Mouse (Mus musculus) midbrain, embryonic 12.5 days (tissue): Measurements from ENCODE around the gene Gm17409. TPM values are rescaled to one million over a fixed set of nuclear protein-coding genes. Genes with fewer than 3 reads are reported as not detected.

ENCODE experiments used
- ATAC-seq: fragments of 200-750 bp; cut with Nextera tagmentation; 2 replicates; pipeline ENCODE4 v1.8.0; 2017; ENCODE audit warnings: low read depth, moderate TSS enrichment, moderate library complexity; ENCODE audit not compliant: low FRiP score
- H3K27ac ChIP-seq: fragments of 300-500 bp; sonication (generic); replicated peaks from 2 replicates; pipeline ENCODE4 v1.5.1; 2016; ENCODE audit warnings: mild to moderate bottlenecking
- H3K27me3 ChIP-seq: fragments of 300-500 bp; sonication (generic); 2 replicates; pipeline ENCODE4 v1.6.1; 2016; ENCODE audit warnings: mild to moderate bottlenecking
- H3K36me3 ChIP-seq: fragments of 300-500 bp; sonication (generic); 2 replicates; pipeline ENCODE4 v1.6.1; 2016
- H3K4me1 ChIP-seq: fragments of 300-500 bp; sonication (generic); 2 replicates; pipeline ENCODE4 v1.6.1; 2016
- H3K4me2 ChIP-seq: fragments of 300-500 bp; sonication (generic); replicated peaks from 2 replicates; pipeline ENCODE4 v1.6.1; 2016; ENCODE audit warnings: mild to moderate bottlenecking, moderate library complexity
- H3K4me3 ChIP-seq: fragments of 300-500 bp; sonication (generic); 2 replicates; pipeline ENCODE4 v1.5.1; 2016; ENCODE audit warnings: mild to moderate bottlenecking
- H3K9ac ChIP-seq: fragments of 300-500 bp; sonication (generic); replicated peaks from 2 replicates; pipeline ENCODE4 v1.6.1; 2016; ENCODE audit warnings: mild to moderate bottlenecking, moderate library complexity
- H3K9me3 ChIP-seq: fragments of 300-500 bp; sonication (generic); 2 replicates; pipeline ENCODE4 v1.6.1; 2016; ENCODE audit warnings: mild to moderate bottlenecking
- WGBS: fragments of 180-500 bp; shearing (Covaris S2); methylation state at CpG from one replicate; pipeline ENCODE4 v1.1.7; 2016; 5-methylcytosine and 5-hydroxymethylcytosine counted together
- polyA plus RNA-seq: library from polyadenylated mRNA; unstranded; fragments of >200 nt; fragmentation: Nextera tagmentation; extraction: Ambion mirVana; gene quantifications from 2 replicates; pipeline ENCODE4 v1.2.1, GENCODE M21; 2016

Gene Gm17409
- polyA plus RNA-seq, 1 experiment from 2014 or later, result not detected

DNA sequence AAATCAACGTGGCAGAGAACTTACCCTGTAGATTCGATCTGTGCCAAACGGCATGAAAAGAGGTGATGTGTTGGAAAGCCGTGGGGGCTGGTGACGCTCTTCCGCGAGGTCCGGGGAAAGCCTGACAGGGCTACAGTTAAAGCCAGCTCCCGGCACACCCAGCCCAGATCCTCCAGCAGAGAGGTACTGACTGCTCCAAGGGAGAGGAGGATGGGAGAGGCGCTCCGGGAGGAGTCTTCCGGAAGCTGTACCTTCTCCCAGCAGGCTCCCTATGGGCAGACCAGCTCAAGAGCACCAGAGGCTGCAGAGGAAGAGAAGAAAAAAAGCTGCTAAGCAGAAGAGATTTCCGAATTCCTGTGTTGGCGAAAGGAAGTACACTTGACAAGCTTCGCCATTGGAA, 46.1 kb downstream of the Gm17409 start:
- no peaks in the 10 kb centered on the region for H3K36me3 ChIP-seq
- no peaks in the 10 kb centered on the region for H3K9me3 ChIP-seq
- H3K27me3 ChIP-seq, result no peaks in the 10 kb centered on the region
- H3K4me2 ChIP-seq, result no peak overlapping the region
- no peaks in the 10 kb centered on the region for H3K4me1 ChIP-seq
- no peak overlapping the region for H3K9ac ChIP-seq
- no peak overlapping the region for H3K4me3 ChIP-seq
- ATAC-seq, result no peak
- WGBS, result 61% methylated on average over 15 of the region's 15 CpGs
- H3K27ac ChIP-seq, result no peak overlapping the region

DNA sequence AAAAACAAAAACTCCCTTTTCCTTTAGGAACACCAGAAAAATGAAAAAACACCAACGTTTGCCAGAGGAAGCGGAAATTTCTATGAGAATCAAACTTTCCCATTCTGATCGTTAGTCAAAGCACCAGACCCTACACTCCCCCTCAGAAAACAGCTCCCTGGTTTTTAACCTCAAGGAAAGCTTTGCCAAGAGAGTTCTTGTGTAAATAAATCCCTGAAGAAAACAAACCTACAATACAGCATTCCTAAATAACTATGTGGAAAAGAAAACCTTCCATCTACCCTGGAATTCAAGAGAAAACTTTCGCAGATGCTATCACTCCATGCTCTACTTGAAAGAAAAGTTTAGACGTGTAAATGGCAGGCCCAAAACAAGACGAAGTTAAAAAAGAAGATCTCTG, 47.0 kb downstream of the Gm17409 start:
- Histone ChIP-seq H3K4me3 (no peak overlapping the region), H3K36me3 (no peaks in the 10 kb centered on the region), H3K4me1 (no peaks in the 10 kb centered on the region), H3K27ac (no peak overlapping the region), H3K27me3 (no peaks in the 10 kb centered on the region), H3K9me3 (no peaks in the 10 kb centered on the region), H3K4me2 (no peak overlapping the region), H3K9ac (no peak overlapping the region)
- ATAC-seq, result no peak
- WGBS, result 82% methylated on average over 6 of the region's 6 CpGs

DNA sequence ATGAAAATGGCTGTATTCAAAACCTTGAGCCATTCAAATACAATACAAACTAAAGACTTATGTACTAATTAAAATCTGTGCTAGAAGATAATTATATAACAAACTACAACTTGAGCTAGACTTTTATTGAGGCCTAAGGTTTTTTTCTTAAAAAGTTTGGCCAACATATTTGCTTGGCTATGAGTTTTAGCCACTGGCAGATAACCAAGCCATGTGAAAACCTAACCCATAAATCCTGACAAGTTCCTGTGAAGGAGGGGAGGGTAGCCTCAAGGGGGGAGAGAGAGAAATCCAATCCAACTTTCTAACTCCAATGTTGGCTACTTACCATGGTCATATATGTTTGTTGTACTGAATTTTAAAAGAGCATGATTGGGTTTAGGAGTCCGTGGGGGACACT, 48.6 kb downstream of the Gm17409 start:
- no peak for ATAC-seq
- 86% methylated on average over 1 of the region's 1 CpGs for WGBS
- no peak overlapping the region for H3K4me3 ChIP-seq
- peaks cover 8% of the 10 kb centered on the region; the same call in 1 of the 2 replicates for H3K4me1 ChIP-seq
- no peak overlapping the region for H3K4me2 ChIP-seq
- H3K27ac ChIP-seq, result no peak overlapping the region
- H3K9ac ChIP-seq, result no peak overlapping the region
- no peaks in the 10 kb centered on the region for H3K9me3 ChIP-seq
- no peaks in the 10 kb centered on the region for H3K27me3 ChIP-seq
- no peaks in the 10 kb centered on the region for H3K36me3 ChIP-seq

Other genes starting within 250 kb of the Gm17409 start
- 0.08 and 0.20 TPM in 2 replicates for gene Acvr1c, start 112.2 kb upstream of the Gm17409 start, polyA plus RNA-seq
- 3.8 and 4.7 TPM in 2 replicates for gene Acvr1, start 97.0 kb downstream of the Gm17409 start, polyA plus RNA-seq
- gene Upp2, start 97.2 kb downstream of the Gm17409 start, polyA plus RNA-seq, result 7.4 and 8.1 TPM in 2 replicates